Mouse (Mus musculus): ENCODE results near the gene Ccdc91. TPM values are rescaled to one million over a fixed set of nuclear protein-coding genes. Genes with fewer than 3 reads are reported as not detected.

Gene Ccdc91
- polyA plus RNA-seq, 1 experiment = 16.5 TPM

DNA sequence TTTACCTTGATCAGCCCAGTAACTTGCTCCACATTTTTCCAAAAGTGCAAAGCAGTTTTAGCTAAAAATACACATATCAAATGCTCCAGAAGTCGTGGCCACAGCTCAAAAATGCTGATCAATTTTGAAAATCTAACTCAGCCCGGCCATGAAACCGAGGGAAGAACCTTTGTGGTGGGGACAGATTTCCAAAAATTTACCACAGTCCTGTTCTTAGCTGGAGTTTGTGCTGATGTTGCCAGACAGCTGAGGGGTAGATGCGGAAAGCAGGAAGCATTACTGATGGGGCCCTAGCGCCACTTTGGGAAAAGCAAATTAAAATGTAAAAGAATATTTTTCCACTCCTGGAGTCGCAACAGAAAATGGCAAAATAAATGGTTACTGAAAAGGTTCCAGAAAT lies 31.6 kb downstream of the Ccdc91 start:
- Histone ChIP-seq H3K36me3 (ENCODE audit: control insufficient read depth, insufficient read depth, low read length, poor library complexity, severe bottlenecking) (no peaks in the 10 kb centered on the region), H3K4me3 (ENCODE audit: low read depth, low read length) (no peak overlapping the region), H3K27ac (ENCODE audit: insufficient read depth, low read length) (no peak overlapping the region), H3K4me1 (ENCODE audit: control insufficient read depth, insufficient read depth, low read length) (no peaks in the 10 kb centered on the region), H3K9ac (ENCODE audit: low read depth, poor library complexity, severe bottlenecking) (no peak overlapping the region), H3K27me3 (ENCODE audit: control insufficient read depth, insufficient read depth, low read length, poor library complexity, severe bottlenecking) (no peaks in the 10 kb centered on the region), H3K9me3 (replicated peaks; ENCODE audit: control insufficient read depth, insufficient read depth, low read length, poor library complexity, severe bottlenecking) (no peaks in the 10 kb centered on the region)
- no peak for TF ChIP-seq POLR2A (IDR thresholded peaks at IDR 0.05; ENCODE audit: insufficient read depth, low read length)

DNA sequence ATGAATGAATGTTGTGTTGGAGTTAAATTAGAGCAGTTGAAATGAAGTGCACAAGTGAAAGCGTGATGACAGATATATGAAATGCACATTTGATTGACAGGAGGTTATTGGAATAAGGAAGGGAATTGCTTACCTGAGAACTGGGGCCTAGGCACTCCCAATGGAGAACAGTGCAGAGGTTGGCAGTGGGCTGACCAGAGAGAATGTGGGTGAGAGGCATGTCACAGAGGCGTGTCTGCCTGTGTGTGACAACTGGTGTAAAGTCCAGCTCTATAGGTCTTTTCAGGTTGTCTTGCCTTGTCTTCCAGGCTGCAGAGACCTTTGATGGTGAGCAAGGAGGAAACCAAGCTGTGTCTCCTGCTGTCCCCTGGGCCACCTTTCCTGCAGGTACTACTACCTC lies 34.9 kb downstream of the Ccdc91 start:
- TF ChIP-seq EP300 (IDR thresholded peaks at IDR 0.05; ENCODE audit: insufficient read depth, low read depth, low read length) (no peak), CTCF (IDR thresholded peaks at IDR 0.05; ENCODE audit: low read depth, low read length) (no peak), POLR2A (IDR thresholded peaks at IDR 0.05; ENCODE audit: insufficient read depth, low read length) (no peak)
- Histone ChIP-seq H3K4me3 (ENCODE audit: low read depth, low read length) (no peak overlapping the region), H3K27me3 (ENCODE audit: control insufficient read depth, insufficient read depth, low read length, poor library complexity, severe bottlenecking) (no peaks in the 10 kb centered on the region), H3K9me3 (replicated peaks; ENCODE audit: control insufficient read depth, insufficient read depth, low read length, poor library complexity, severe bottlenecking) (no peaks in the 10 kb centered on the region), H3K4me1 (ENCODE audit: control insufficient read depth, insufficient read depth, low read length) (no peaks in the 10 kb centered on the region), H3K27ac (ENCODE audit: insufficient read depth, low read length) (no peak overlapping the region), H3K36me3 (ENCODE audit: control insufficient read depth, insufficient read depth, low read length, poor library complexity, severe bottlenecking) (no peaks in the 10 kb centered on the region), H3K9ac (ENCODE audit: low read depth, poor library complexity, severe bottlenecking) (no peak overlapping the region)

- Histone ChIP-seq H3K4me3 (ENCODE audit: low read depth, low read length) (no peak overlapping the region), H3K36me3 (ENCODE audit: control insufficient read depth, insufficient read depth, low read length, poor library complexity, severe bottlenecking) (no peaks in the 10 kb centered on the region), H3K9me3 (replicated peaks; ENCODE audit: control insufficient read depth, insufficient read depth, low read length, poor library complexity, severe bottlenecking) (no peaks in the 10 kb centered on the region), H3K9ac (ENCODE audit: low read depth, poor library complexity, severe bottlenecking) (no peak overlapping the region), H3K4me1 (ENCODE audit: control insufficient read depth, insufficient read depth, low read length) (no peaks in the 10 kb centered on the region), H3K27ac (ENCODE audit: insufficient read depth, low read length) (no peak overlapping the region), H3K27me3 (ENCODE audit: control insufficient read depth, insufficient read depth, low read length, poor library complexity, severe bottlenecking) (no peaks in the 10 kb centered on the region)
- TF ChIP-seq EP300 (IDR thresholded peaks at IDR 0.05; ENCODE audit: insufficient read depth, low read depth, low read length) (no peak), POLR2A (IDR thresholded peaks at IDR 0.05; ENCODE audit: insufficient read depth, low read length) (no peak), CTCF (IDR thresholded peaks at IDR 0.05; ENCODE audit: low read depth, low read length) (no peak)
These were observed 42.3 kb downstream of the Ccdc91 start for GRCm38 (mm10) chr6:147517909-147518308.

GRCm38 (mm10) chr6:147525236-147525635 lies 49.6 kb downstream of the Ccdc91 start:
- H3K27ac ChIP-seq (ENCODE audit: insufficient read depth, low read length) = no peak overlapping the region
- H3K9me3 ChIP-seq (replicated peaks; ENCODE audit: control insufficient read depth, insufficient read depth, low read length, poor library complexity, severe bottlenecking) = no peaks in the 10 kb centered on the region
- no peak overlapping the region for H3K9ac ChIP-seq (ENCODE audit: low read depth, poor library complexity, severe bottlenecking)
- no peaks in the 10 kb centered on the region for H3K27me3 ChIP-seq (ENCODE audit: control insufficient read depth, insufficient read depth, low read length, poor library complexity, severe bottlenecking)
- no peaks in the 10 kb centered on the region for H3K36me3 ChIP-seq (ENCODE audit: control insufficient read depth, insufficient read depth, low read length, poor library complexity, severe bottlenecking)
- no peaks in the 10 kb centered on the region for H3K4me1 ChIP-seq (ENCODE audit: control insufficient read depth, insufficient read depth, low read length)
- H3K4me3 ChIP-seq (ENCODE audit: low read depth, low read length) = no peak overlapping the region
- no peak for TF ChIP-seq POLR2A (IDR thresholded peaks at IDR 0.05; ENCODE audit: insufficient read depth, low read length)
- TF ChIP-seq CTCF (IDR thresholded peaks at IDR 0.05; ENCODE audit: low read depth, low read length) = no peak
- TF ChIP-seq EP300 (IDR thresholded peaks at IDR 0.05; ENCODE audit: insufficient read depth, low read depth, low read length) = no peak

- no peaks in the 10 kb centered on the region for H3K9me3 ChIP-seq (replicated peaks; ENCODE audit: control insufficient read depth, insufficient read depth, low read length, poor library complexity, severe bottlenecking)
These were observed 59.3 kb downstream of the Ccdc91 start for GRCm38 (mm10) chr6:147534971-147535370.

GRCm38 (mm10) chr6:147538236-147538635 lies 62.6 kb downstream of the Ccdc91 start:
- H3K9me3 ChIP-seq (replicated peaks; ENCODE audit: control insufficient read depth, insufficient read depth, low read length, poor library complexity, severe bottlenecking) = no peaks in the 10 kb centered on the region
- TF ChIP-seq POLR2A (IDR thresholded peaks at IDR 0.05; ENCODE audit: insufficient read depth, low read length) (no peak), CTCF (IDR thresholded peaks at IDR 0.05; ENCODE audit: low read depth, low read length) (no peak), EP300 (IDR thresholded peaks at IDR 0.05; ENCODE audit: insufficient read depth, low read depth, low read length) (no peak)
- H3K4me1 ChIP-seq (ENCODE audit: control insufficient read depth, insufficient read depth, low read length) = no peaks in the 10 kb centered on the region
- H3K27ac ChIP-seq (ENCODE audit: insufficient read depth, low read length) = no peak overlapping the region
- no peak overlapping the region for H3K9ac ChIP-seq (ENCODE audit: low read depth, poor library complexity, severe bottlenecking)
- H3K4me3 ChIP-seq (ENCODE audit: low read depth, low read length) = no peak overlapping the region
- no peaks in the 10 kb centered on the region for H3K27me3 ChIP-seq (ENCODE audit: control insufficient read depth, insufficient read depth, low read length, poor library complexity, severe bottlenecking)
- no peaks in the 10 kb centered on the region for H3K36me3 ChIP-seq (ENCODE audit: control insufficient read depth, insufficient read depth, low read length, poor library complexity, severe bottlenecking)

More at GRCm38 (mm10) chr6:147534971-147535370, 59.3 kb downstream of the Ccdc91 start:
- no peak overlapping the region for H3K27ac ChIP-seq (ENCODE audit: insufficient read depth, low read length)
- H3K27me3 ChIP-seq (ENCODE audit: control insufficient read depth, insufficient read depth, low read length, poor library complexity, severe bottlenecking) = no peaks in the 10 kb centered on the region
- no peak overlapping the region for H3K4me3 ChIP-seq (ENCODE audit: low read depth, low read length)
- H3K4me1 ChIP-seq (ENCODE audit: control insufficient read depth, insufficient read depth, low read length) = no peaks in the 10 kb centered on the region
- H3K9ac ChIP-seq (ENCODE audit: low read depth, poor library complexity, severe bottlenecking) = no peak overlapping the region
- no peaks in the 10 kb centered on the region for H3K36me3 ChIP-seq (ENCODE audit: control insufficient read depth, insufficient read depth, low read length, poor library complexity, severe bottlenecking)
- TF ChIP-seq EP300 (IDR thresholded peaks at IDR 0.05; ENCODE audit: insufficient read depth, low read depth, low read length) (no peak), CTCF (IDR thresholded peaks at IDR 0.05; ENCODE audit: low read depth, low read length) (no peak), POLR2A (IDR thresholded peaks at IDR 0.05; ENCODE audit: insufficient read depth, low read length) (no peak)

All from ES-Bruce4 (cell line).